Mouse (Mus musculus): Measurements from ENCODE around the gene Prr3.
"Not testable (repeated sequence)": the region's sequence is repeated elsewhere in the genome, so short reads cannot be mapped to it uniquely, and the experiment has no call there.

The Prr3 gene

DNA sequence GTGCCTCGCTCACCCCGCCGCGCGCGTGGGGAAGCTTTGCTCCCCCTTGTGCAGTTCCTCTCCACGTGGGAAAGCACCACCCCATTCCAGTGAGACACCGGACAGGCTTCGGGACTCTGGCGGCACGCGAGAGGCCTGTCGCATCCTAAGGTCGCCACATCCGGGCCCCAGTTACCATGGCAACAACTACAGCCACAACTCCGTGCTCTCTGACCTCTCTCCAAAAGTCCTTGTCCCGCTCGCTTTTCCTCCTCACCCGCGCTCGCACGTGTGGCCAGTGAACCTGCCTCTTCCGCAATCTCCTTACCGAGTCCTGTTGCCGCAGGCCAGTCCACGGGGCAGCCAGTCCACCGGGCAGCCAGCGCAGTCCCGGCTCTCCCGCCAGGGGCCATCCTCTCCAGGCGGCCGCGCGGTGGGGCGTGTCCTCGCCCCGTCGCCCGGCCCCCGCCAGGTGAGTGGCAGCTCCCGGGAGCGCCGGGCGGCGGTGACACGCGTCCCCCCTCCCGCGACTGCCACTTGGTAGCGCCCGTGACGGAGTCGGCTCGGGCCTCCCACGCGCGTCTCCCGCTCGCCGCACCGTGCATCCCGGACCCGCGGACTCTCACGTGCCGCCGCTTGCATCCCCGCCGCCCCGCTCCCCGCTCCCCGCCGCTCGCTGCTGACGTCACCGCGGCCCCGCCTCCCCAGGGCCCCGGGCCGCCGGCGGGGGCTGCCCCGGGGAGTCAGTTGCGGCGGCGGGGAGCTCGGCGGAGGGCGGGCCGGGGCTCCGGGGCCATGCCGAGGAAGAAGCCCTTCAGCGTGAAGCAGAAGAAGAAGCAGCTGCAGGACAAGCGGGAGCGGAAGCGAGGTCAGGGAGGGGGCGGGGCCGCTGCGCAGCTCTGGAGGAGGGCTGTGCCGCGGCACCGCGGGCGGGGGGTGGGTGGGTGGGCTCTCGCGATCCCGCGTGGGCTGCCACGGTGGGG, at the start of gene Prr3, which contains the start of gene Gnl1:
Gene Prr3, minus strand, starts transcription at position 836 of the 962 bp plus-strand sequence.
Gene Gnl1, plus strand, starts transcription at position 451 of the 962 bp plus-strand sequence.
- peak; percentile 79 for DNase-seq (ENCODE audit: low read depth)

DNA sequence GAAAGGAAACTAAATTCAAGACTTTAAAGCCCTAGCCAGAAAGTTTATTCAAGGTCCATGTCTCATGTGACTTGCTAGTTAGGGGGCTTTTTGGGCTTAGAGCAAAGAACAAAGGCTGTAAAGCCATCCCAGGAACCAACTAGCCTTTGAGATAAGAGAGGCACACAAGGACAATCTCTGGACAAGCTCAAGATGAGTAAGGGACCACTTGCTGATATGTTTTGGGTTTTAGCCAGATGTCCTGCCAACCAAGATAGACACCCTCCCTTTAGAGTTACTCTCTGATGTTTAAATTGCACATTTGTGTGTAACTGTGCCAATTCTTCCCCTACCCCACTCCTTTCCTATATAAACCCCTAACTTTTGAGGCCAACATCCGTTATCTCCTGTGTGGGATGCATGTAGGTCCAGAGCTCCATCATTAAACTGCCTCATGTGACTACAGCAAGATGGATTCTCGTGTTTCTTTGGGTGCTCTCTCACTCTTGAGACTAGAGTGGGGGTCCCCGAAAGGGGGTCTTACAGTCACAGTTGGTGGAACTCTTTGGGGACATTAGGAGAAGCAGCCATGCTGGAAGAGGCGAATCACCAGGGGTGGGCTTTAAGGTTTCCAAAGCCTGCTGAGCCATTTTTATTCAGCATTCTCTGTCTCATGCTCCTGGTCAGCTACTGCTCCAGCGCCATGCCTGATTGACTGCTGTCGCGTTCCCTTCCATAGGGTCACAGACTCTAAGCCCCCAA, 49.0 kb upstream of the Prr3 start:
- no peak for DNase-seq (ENCODE audit: low read depth)

DNA sequence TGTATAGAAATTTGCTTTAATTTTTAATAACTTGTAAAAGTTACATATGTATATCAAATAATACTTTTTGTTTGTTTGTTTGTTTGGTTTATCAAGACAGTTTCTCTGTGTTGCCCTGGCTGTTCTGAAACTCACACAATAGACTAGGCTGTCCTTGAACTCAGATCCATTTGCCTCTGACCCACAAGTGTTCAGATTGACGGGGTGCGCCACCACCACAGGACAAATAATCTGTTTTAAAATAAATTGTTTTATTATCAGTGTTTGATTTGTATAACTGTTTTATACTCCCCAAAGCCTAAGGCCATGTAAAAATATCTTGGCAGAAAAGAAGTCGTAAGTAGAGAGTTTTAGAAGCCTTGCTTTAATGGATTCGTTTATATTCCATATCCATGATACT, 47.6 kb upstream of the Prr3 start:
- DNase-seq (ENCODE audit: low read depth): no peak

DNA sequence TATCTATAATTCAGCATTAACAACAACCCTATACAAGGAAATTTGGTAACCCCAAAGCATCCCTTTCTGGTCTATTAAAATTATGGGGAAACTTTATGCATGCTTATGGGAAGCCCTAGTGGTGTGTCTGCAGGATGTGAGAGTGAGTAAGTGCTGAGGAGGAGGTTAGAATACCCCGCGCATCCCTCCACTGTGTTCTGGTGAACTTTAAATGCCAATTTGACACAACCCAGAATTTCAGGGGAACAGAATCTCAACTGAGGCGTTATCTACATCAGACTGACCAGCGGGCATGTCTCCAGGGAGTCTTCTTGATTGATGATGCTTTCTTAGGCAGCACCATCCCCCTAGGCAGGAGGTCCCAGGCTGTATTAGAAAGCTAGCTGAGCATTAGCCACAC, 45.9 kb upstream of the Prr3 start:
- no peak for DNase-seq (ENCODE audit: low read depth)

DNA sequence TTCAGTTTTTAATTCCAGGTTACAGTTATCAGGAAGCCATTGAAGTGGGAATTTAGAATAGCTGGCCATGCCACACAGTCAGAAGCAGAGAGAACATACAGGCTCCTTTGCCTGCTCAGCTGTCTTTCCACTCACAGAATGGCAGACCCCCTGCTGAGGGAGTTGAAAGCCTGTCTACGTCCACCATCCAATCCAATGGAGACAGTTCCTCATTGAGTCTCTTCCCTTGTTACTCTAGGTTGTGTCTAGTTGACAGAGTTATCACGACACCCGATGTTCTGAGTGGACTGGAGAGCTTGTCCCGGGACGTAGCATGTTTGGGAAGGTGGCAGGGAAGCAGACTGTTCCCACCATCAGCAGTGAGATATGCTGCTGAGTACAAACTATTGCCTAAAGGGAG, 45.2 kb upstream of the Prr3 start:
- no peak for DNase-seq (ENCODE audit: low read depth)

DNA sequence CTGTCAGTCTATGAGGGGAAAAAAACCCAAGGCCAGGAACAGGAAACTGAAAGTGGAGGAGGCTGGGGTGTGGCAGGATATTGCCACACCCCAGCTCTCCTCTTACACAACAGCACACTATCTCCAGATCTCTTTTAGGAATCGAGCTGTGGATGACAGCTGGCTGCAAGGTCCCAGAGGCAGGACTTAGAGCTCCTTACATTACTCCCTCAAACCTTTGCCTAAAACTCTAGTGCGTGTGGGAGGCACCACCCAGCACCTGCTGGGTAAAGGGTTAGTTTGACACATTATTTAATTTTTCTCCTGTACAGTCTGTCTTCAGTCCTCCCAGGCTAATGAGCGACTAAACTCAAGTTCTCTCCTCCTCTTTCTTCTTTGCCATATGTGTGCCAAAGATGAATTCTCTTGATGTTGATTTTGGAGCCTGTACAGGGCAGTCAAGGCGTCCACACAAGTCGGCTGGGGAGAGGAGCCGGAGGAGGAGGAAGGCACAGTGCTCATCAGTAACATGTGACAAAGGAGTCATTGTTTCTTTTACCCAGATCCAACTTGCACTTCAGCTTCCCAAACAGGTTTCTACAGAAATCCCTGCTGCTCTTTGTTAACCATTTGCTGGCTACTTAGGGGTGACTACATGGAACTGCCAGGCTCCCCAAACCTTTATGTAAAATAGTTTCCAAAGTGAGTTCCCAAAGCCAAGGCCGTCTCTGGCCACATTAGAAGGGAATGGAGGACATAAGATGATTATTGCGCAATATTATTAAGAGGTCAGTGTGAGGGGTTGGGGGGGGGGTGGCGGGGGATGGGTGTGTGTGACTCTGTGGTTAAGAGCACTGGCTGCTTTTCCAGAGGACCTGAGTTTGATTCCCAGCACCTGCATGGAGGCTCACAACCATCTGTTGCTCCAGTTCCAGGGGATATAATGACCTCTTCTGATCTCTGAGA, 43.9 kb upstream of the Prr3 start:
- peak; percentile 60 for DNase-seq (ENCODE audit: low read depth)

DNA sequence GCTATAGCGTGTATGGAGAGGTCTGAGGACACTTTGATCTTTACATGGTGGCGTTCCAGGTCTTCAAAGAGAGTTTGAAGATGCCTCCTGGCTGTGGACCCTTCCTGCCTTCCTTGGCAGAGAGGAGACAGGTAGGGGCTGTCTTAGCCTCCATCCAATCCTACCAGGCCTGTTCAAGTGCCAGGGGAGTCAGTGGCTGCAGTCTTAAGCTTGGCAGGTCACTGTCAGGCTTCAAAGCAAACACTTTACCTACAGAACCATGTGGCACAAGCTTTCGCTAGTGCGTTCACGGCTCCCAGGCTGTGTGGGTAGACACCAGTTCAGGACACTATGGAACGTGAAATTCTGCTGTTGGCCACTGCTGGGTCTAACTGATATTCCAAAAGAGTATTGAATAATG, 42.9 kb upstream of the Prr3 start:
- DNase-seq (ENCODE audit: low read depth): no peak

DNA sequence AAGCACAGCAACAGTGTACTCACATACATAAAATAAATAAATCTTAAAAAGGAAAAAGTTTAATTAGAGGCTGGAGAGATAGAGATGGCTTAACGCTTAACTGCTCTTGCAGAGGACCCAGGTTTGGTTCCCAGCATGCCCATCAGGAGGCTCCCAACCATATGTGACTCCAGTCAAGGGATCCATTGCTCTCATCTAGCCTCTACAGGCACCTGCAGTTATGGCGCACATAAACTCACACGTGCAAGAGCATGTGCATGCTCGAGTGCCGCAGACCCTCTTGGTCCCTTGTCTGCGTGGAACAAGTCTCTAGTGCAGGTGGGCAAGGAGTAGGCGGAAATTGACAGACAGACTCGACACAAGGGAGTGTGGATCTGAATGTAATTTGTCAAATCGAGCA, 42.1 kb upstream of the Prr3 start:
- no peak for DNase-seq (ENCODE audit: low read depth)

DNA sequence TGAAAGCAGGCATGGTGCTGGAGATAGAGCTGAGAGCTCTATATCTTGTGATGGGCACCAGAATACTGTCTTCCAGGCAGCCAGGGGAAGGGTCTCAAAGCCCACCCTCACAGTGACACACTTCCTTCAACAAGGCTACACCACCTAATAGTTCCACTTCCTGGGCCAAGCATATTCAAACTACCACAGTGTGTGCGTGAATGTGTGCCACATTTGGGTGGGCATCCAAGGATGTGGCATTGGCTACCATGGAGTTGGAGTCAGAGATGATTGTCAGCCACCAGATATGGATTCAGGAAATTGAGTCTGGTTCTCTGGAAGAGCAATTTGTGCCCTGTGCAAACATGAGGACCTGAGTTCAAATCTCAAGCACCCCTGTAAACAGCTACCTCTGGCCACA, 41.3 kb upstream of the Prr3 start:
- no peak for DNase-seq (ENCODE audit: low read depth)

DNA sequence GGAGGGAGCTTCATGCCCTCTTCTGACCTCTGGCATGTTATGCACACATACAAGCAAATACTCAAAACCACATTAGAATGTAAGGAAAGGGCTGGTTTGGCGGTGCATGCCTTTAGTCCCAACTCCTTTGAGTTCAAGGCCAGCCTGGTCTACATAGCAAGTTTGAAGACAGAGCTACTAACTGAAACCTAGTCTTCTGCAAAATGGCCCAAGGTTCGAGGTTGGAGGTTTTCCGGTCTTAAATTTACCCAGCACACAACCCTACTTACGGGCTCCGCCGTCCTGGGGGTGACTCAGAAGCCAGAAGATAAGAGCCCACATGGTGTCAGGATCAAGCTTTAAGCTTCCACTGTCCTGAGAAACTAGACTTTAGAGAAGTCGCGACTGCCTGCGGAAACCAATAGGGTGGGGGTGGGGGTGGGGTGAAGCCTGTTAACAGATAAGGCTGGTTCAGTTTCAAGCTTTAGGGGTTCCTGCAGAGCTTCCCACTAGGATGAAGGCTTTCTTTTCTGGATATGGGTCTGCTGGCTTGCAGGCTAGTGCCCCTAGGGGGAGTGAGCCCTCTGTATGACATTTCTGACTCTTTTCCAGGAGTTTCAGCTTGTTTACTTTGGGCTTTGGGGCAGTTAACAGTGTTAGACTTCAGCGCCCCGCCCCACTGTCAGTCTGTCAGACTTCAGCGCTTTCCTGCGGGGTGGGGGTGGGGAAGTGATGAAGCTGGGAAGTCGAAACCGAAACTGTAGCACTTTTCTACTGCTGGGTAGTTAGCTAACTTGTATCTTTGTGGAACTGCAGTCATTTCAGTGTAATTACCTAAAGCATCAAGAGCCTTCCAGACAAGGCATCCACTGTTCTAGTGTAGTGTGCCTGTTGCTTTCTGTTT, 40.4 kb upstream of the Prr3 start, which contains the start of gene H2-T24:
Gene H2-T24, minus strand, starts transcription at position 370 of the 883 bp plus-strand sequence.
- no peak for DNase-seq (ENCODE audit: low read depth)

DNA sequence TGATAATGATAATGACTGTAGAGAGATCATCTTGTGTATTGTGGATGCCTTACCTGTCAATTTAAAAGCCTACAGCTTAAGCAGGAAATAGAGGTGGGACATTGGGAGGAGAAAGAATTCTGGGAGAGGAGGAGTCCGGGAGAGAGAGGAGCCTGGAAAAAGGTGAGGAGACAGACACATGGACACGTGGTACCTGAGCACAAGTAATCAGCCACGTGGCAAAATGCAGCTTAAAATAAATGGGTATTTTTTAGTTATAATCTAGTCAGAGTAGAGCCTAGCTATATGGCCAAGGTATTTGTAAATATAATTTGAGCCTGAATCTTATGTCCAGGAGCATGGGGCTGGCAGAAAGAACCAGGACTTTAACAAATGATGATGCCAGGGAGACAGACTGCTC, 39.5 kb upstream of the Prr3 start:
- DNase-seq (ENCODE audit: low read depth): no peak

DNA sequence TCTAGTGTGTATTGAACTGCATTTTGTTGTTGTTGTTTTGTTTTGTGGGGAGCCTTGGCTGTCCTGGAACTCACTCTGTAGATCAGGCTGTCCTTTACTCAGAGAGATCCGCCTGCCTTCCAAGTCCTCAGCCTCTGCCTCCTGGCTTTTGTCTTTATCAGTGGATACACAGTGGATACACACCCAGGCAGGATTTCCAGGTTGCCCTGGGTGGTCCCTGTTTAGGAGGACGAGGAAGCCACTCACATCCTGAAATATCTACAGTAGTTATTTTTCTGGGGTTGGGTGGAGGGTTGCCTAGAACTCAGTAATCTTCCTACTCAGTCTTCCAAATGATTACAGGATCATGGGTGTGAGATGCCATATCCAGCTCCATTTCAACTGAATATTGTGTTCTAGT, 38.9 kb upstream of the Prr3 start:
- DNase-seq (ENCODE audit: low read depth): no peak

DNA sequence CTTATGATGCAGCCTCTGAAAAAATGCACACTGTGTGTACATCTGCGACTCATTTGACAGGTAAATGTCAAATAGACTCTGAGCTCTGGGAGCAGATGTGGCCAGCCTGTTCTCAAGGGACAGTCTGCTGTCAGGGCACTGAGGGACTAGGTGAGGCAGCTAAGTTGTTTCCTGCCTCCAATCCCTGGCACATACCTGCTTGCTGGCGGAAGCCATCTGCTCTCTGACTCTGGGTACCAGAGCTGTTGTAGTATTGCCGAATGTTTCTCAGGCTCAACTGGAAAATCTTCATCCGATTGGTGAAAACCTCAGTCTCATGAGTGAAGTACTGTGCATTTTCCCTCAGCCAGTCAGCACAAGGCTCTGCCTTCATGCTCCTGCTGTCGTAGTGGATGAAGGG, 37.0 kb upstream of the Prr3 start:
- DNase-seq (ENCODE audit: low read depth): no peak

DNA sequence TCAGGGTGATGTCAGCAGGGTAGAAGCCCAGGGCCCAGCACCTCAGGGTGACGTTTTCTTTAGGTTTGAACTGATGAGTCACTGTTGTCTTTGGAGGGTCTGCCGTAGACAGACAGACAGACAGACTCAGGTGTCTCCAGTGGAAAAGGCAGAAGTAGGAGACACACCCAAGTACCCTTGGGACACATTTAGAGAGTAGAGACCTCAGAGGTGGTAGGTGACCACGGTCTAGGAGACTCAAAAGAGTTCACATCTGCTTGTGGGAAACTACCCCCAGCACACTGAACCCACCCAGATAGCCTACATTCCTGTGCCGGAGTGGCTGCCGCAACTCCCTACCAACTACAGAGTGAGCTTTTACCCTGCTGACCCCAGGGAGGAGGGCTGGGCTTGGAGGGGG, 34.9 kb upstream of the Prr3 start:
- DNase-seq (ENCODE audit: low read depth): no peak

DNA sequence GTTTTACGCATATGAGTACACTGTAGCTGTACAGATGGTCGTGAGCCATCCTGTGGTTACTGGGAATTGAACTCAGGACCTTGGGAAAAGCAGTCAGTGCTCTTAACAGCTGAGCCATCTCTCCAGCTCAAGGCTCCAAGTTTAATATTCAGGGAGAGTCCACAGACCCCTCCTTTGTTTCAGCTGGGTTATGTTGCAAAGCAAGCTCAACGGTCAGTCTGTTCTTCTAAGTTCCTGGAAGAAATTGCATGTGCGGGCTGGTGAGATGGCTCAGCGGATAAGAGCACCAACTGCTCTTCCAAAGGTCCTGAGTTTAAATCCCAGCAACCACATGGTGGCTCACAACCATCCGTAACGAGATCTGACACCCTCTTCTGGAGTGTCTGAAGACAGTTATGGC, 24.4 kb upstream of the Prr3 start:
- DNase-seq (ENCODE audit: low read depth): not testable (repeated sequence)

DNA sequence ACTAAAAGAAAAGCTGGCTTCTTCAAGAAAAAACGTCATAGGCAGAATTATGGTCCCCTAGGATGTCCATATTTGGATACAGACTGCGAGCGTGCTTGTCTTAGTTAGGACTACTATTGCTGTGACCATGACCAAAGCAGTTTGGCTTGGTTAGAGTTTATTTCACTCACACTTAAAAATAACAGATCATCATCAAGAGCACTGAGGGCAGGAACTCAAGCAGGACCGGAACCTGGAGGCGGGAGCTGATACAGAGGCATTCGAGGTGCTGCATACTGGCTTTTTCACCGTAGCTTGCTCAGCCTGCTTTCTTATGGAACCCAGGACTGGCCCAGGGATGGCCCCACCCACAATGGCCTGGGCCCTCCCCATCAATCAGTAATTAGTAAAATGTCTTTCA, 23.3 kb upstream of the Prr3 start:
- DNase-seq (ENCODE audit: low read depth): no peak

DNA sequence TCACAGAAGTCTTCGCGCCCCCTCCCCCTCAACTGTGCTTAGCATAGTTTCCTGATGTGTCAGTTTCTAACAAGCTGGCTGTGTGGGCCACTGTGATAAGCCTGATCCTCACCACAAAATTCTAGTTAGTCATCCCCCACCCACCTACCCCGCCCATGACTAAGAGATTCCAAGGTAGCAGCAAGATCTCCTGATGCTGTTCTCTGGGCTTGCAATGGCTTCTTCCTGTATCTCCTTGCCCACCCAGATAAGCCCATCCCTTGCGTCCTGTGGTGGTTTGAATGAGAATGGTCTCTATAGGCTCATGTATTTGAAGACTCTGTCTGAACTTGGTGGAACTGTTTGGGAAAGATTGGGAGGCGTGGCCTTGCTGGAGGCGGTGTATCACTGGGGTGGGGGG, 21.9 kb upstream of the Prr3 start:
- DNase-seq (ENCODE audit: low read depth): no peak

DNA sequence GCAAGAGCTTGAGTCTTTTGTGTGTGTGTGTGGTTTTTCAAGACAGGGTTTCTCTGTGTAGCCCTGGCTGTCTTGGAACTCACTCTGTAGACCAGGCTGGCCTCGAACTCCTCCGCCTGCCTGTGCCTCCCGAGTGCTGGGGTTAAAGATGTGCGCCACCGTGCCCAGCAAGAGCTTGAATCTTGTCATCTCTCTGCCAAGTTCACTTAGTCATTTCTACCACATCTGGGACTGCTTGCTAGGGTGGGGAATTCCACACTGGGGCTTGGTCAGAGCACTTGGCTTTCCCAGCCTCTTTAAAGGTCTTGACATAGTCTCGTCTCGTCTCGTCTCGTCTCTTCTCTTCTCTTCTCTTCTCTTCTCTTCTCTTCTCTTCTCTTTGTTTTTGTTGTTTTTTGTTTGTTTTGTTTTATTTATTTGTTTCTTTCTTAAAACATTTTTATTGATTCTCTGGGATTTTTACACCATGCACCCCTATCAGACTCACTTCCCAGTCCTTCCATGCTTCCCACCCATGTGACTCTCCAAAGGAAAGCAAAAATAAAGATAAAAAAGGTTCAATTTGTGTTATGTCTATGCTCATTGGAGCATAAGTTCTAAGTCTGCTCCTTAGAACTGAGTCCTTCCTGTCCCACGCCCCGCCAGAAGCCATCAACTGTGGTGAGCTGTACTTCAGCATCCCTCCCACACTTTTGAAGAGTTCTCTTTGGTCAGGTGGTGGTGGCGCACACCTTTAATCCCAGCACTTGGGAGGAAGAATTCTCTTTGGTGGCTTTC, 21.3 kb upstream of the Prr3 start:
- DNase-seq (ENCODE audit: low read depth): no peak

DNA sequence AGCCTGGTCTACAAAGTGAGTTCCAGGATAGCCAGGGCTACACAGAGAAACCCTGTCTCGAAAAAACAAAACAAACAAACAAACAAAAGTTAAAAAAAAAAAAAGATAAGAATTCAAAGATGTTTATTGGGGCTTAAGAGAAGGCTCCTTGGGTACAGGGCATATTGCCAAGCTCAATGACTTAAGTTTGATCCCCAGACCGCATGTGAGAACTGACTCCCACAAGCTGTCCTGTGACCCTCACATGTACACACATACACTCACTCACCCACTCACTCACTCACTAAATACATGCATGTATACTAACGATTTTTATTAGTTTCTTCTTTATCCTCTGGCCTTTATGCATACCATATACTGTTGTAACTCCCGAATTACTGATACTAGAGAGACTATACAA, 20.3 kb upstream of the Prr3 start:
- DNase-seq (ENCODE audit: low read depth): no peak

DNA sequence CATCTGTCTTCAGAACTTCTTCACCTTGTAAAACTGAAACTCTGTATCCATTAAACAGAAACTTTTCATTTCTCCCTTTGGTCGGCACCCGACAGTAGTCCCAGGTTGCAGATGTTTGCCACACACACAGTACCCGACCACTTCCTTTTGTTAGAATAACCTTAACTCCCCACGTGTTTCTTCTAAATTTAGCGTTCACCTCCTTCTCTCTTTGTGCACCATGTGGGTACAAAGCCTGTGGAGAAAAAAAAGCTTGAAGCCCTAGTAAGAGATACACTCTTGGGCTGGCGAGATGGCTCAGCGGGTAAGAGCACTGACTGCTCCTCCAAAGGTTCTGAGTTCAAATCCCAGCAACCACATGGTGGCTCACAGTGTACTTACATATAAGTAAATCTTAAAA, 19.3 kb upstream of the Prr3 start:
- DNase-seq (ENCODE audit: low read depth): no peak
